Mouse (Mus musculus): Measurements from ENCODE around the gene Gm128. TPM values are rescaled to one million over a fixed set of nuclear protein-coding genes. Genes with fewer than 3 reads are reported as not detected.

Gene Gm128
- polyA plus RNA-seq, 2 experiments, result 0.12 to 0.19 TPM

GRCm38 (mm10) chr3:95264724-95265123 lies 23.3 kb upstream of the Gm128 start:
- Histone ChIP-seq H3K9ac (replicated peaks) (no peak overlapping the region), H3K4me3 (ENCODE audit: insufficient read depth in 1 of 2, low read depth in 2 of 2, low read length in 2 of 2) (no peak overlapping the region), H3K4me1 (replicated peaks; ENCODE audit: control insufficient read depth in 2 of 2, insufficient read depth in 2 of 2, low read length in 1 of 2) (no peaks in the 10 kb centered on the region; a peak in 1 of 4 replicates), H3K9me3 (ENCODE audit: control insufficient read depth, low read length) (no peaks in the 10 kb centered on the region), H3K36me3 (replicated peaks; ENCODE audit: control insufficient read depth, insufficient read depth, low read depth) (peaks cover 3% of the 10 kb centered on the region), H3K27ac (no peak overlapping the region), H3K4me2 (ENCODE audit: low read depth) (no peak overlapping the region), H3K27me3 (ENCODE audit: control insufficient read depth, insufficient read depth, low read length) (no peaks in the 10 kb centered on the region)
- TF ChIP-seq CTCF (IDR thresholded peaks at IDR 0.05; ENCODE audit: low read depth), result no peak
- TF ChIP-seq EP300 (IDR thresholded peaks at IDR 0.05; ENCODE audit: low read depth), result no peak
- 70% methylated on average over 1 of the region's 1 CpGs for WGBS (ENCODE audit: insufficient replicate concordance)
- ATAC-seq (ENCODE audit: insufficient read depth), result no peak
- DNase-seq (ENCODE audit: low read depth in 3 of 3, low spot score in 3 of 3), result no peak

- no peak overlapping the region for H3K9ac ChIP-seq (replicated peaks)
- peaks cover 8% of the 10 kb centered on the region for H3K36me3 ChIP-seq (replicated peaks; ENCODE audit: control insufficient read depth, insufficient read depth, low read depth)
- H3K4me2 ChIP-seq (ENCODE audit: low read depth), result peak overlapping the region; percentile 13; the same call in 1 of the 2 replicates
- H3K27me3 ChIP-seq (ENCODE audit: control insufficient read depth, insufficient read depth, low read length), result no peaks in the 10 kb centered on the region
- DNase-seq (ENCODE audit: low read depth in 3 of 3, low spot score in 3 of 3) (peak; percentile 47 to 57 (median 57)), ATAC-seq (ENCODE audit: insufficient read depth) (peak; percentile 78)
- 34% methylated on average over 11 of the region's 11 CpGs for WGBS (ENCODE audit: insufficient replicate concordance)
- no peak overlapping the region for H3K27ac ChIP-seq
- no peak overlapping the region for H3K4me3 ChIP-seq (ENCODE audit: insufficient read depth in 1 of 2, low read depth in 2 of 2, low read length in 2 of 2)
- no peaks in the 10 kb centered on the region for H3K9me3 ChIP-seq (ENCODE audit: control insufficient read depth, low read length)
- no peaks in the 10 kb centered on the region; a peak in 1 of 4 replicates for H3K4me1 ChIP-seq (replicated peaks; ENCODE audit: control insufficient read depth in 2 of 2, insufficient read depth in 2 of 2, low read length in 1 of 2)
- TF ChIP-seq EP300 (IDR thresholded peaks at IDR 0.05; ENCODE audit: low read depth), result no peak
- peak; percentile 91 for TF ChIP-seq CTCF (IDR thresholded peaks at IDR 0.05; ENCODE audit: low read depth)
Observed at GRCm38 (mm10) chr3:95263089-95263739, 21.8 kb upstream of the Gm128 start.

- Histone ChIP-seq H3K9ac (replicated peaks) (no peak overlapping the region), H3K27me3 (ENCODE audit: control insufficient read depth, insufficient read depth, low read length) (no peaks in the 10 kb centered on the region), H3K4me3 (ENCODE audit: insufficient read depth in 1 of 2, low read depth in 2 of 2, low read length in 2 of 2) (no peak overlapping the region), H3K4me1 (replicated peaks; ENCODE audit: control insufficient read depth in 2 of 2, insufficient read depth in 2 of 2, low read length in 1 of 2) (no peaks in the 10 kb centered on the region; a peak in 1 of 4 replicates), H3K9me3 (ENCODE audit: control insufficient read depth, low read length) (no peaks in the 10 kb centered on the region), H3K4me2 (ENCODE audit: low read depth) (no peak overlapping the region), H3K36me3 (replicated peaks; ENCODE audit: control insufficient read depth, insufficient read depth, low read depth) (peaks cover 14% of the 10 kb centered on the region), H3K27ac (no peak overlapping the region)
- 78% methylated on average over 4 of the region's 4 CpGs for WGBS (ENCODE audit: insufficient replicate concordance)
- DNase-seq (ENCODE audit: low read depth in 3 of 3, low spot score in 3 of 3) (no peak), ATAC-seq (ENCODE audit: insufficient read depth) (no peak)
- no peak for TF ChIP-seq EP300 (IDR thresholded peaks at IDR 0.05; ENCODE audit: low read depth)
Observed at GRCm38 (mm10) chr3:95261975-95262374, 20.6 kb upstream of the Gm128 start.

- Histone ChIP-seq H3K27me3 (ENCODE audit: control insufficient read depth, insufficient read depth, low read length) (no peaks in the 10 kb centered on the region), H3K4me1 (replicated peaks; ENCODE audit: control insufficient read depth in 2 of 2, insufficient read depth in 2 of 2, low read length in 1 of 2) (no peaks in the 10 kb centered on the region), H3K9ac (replicated peaks) (no peak overlapping the region), H3K9me3 (ENCODE audit: control insufficient read depth, low read length) (no peaks in the 10 kb centered on the region), H3K27ac (no peak overlapping the region), H3K4me2 (ENCODE audit: low read depth) (no peak overlapping the region), H3K36me3 (replicated peaks; ENCODE audit: control insufficient read depth, insufficient read depth, low read depth) (peaks cover 15% of the 10 kb centered on the region), H3K4me3 (ENCODE audit: insufficient read depth in 1 of 2, low read depth in 2 of 2, low read length in 2 of 2) (no peak overlapping the region)
- no peak for ATAC-seq (ENCODE audit: insufficient read depth)
- TF ChIP-seq EP300 (IDR thresholded peaks at IDR 0.05; ENCODE audit: low read depth) (no peak), CTCF (IDR thresholded peaks at IDR 0.05; ENCODE audit: low read depth) (no peak)
- DNase-seq (ENCODE audit: low read depth in 3 of 3, low spot score in 3 of 3), result no peak
- WGBS (ENCODE audit: insufficient replicate concordance), result 68% methylated on average over 5 of the region's 5 CpGs
Observed at GRCm38 (mm10) chr3:95256931-95257330, 15.5 kb upstream of the Gm128 start.

- no peak within 1 kb of the TSS for H3K4me2 ChIP-seq (ENCODE audit: low read depth)
- peaks cover 3% of the 10 kb centered on the region; the same call in 1 of the 2 replicates for H3K36me3 ChIP-seq (replicated peaks; ENCODE audit: control insufficient read depth, insufficient read depth, low read depth)
- H3K9ac ChIP-seq (replicated peaks), result no peak within 1 kb of the TSS
- H3K9me3 ChIP-seq (ENCODE audit: control insufficient read depth, low read length), result no peaks in the 10 kb centered on the region
- H3K27me3 ChIP-seq (ENCODE audit: control insufficient read depth, insufficient read depth, low read length), result no peaks in the 10 kb centered on the region
- ATAC-seq (ENCODE audit: insufficient read depth) (no peak), DNase-seq (ENCODE audit: low read depth in 3 of 3, low spot score in 3 of 3) (no peak)
- H3K27ac ChIP-seq, result no peak within 1 kb of the TSS
- H3K4me3 ChIP-seq (ENCODE audit: insufficient read depth in 1 of 2, low read depth in 2 of 2, low read length in 2 of 2), result no peak within 1 kb of the TSS
- TF ChIP-seq CTCF (IDR thresholded peaks at IDR 0.05; ENCODE audit: low read depth) (no peak), EP300 (IDR thresholded peaks at IDR 0.05; ENCODE audit: low read depth) (no peak)
- WGBS (ENCODE audit: insufficient replicate concordance), result 43% methylated on average over 7 of the region's 7 CpGs
- H3K4me1 ChIP-seq (replicated peaks; ENCODE audit: control insufficient read depth in 2 of 2, insufficient read depth in 2 of 2, low read length in 1 of 2), result peaks cover 0 to 6% of the 10 kb centered on the region in 2 experiments; a peak in 3 of 4 replicates
Observed at GRCm38 (mm10) chr3:95250783-95251424, 9.5 kb upstream of the Gm128 start, which contains the start of gene Bnipl. Gene Bnipl (minus strand): TSS chr3:95251193.

Data from liver, embryonic 14.5 days (tissue).